Mouse (Mus musculus) MEL-GATA-1-ER (cell line): ENCODE results near the gene Gm11562.
"Not testable (repeated sequence)": the region's sequence is repeated elsewhere in the genome, so short reads cannot be mapped to it uniquely, and the experiment has no call there.

Source experiments
- DNase-seq: peaks from one replicate; pipeline ENCODE4 v3.0.0-alpha.2; 2012; ENCODE audit warnings: low read depth; ENCODE audit errors: extremely low read depth

Gm11562 gene

DNA sequence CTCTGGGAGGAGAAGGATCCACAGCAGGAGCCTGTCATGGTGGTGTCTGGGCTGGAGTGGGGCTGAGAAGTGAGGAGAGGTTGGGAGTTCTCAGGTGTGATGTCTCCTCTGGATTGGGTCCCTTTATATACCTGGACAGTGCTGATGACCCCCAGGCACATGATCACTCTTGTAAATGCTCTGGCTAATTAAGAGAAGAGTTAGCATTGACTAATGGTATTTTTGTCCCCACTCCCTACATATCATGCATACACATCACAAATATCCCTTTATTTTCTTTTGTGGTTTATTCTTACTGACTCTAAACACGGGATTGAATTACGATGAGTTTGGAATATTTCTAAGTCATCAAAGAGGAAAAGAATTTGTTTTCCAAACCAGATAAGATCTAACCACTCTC, at the start of gene Gm11562:
Gm11562 (minus strand) TSS at position 101 of the 400 bp plus-strand sequence.
- DNase-seq, result no peak

DNA sequence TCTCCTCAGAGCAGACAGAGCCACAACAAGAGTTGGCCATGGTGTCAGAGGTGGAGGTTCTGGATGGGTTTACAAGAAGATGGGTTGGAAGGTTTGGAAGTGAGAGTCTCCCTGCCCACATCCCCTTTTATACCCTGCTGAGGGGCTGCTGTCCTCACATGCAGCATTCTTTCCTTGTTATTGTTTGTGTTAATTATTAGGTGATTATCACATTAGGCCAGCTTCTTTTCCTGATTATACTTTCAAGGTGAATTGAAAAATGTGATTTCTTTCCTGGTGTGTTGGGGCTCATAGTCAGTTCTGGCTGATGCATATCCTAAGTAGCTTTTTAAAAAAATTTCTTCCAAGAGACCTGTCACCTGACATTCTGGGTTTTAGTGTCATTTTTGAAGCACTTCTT, 45.6 kb upstream of the Gm11562 start, which contains the start of gene Krtap4-6:
Krtap4-6 (minus strand) TSS at position 101 of the 400 bp plus-strand sequence.
- no peak for DNase-seq

DNA sequence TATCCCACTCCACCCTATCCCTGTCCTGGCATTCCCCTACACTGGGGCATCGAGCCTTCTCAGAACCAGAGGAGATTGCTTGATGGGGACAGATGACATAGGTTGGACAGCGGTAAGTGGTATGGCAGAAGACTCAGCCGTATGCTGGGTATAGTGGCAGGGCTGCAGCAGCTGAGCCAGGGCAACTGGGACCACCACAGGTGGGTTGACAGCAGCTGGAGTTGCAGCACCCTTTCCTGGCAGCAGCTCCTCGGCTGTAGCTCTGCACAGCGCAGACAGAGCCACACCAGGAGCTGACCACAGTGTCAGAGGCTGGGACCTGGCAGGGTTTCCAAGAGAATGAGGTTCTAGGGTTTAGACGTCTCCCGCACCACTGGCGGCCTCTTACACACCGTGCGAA, 42.6 kb upstream of the Gm11562 start:
- no peak for DNase-seq

DNA sequence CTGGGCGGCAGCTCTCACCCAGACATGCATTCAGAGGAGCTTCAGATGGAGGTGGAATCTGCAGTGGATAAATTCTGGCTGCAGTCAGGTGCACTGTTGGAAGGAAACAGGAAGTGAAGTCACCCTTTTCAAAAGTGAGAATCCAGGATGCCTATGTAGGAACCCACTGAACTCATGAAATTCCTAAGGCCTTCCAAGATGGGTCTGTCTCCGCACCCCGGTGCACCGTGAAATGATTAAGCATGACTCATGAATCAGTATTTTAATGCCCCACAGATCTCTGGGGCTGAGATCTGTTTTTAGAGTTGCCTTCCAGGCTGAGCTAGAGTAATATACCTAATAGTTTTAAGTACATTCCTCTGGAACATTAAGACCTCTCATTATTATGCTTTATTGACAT, 39.0 kb upstream of the Gm11562 start:
- no peak for DNase-seq

DNA sequence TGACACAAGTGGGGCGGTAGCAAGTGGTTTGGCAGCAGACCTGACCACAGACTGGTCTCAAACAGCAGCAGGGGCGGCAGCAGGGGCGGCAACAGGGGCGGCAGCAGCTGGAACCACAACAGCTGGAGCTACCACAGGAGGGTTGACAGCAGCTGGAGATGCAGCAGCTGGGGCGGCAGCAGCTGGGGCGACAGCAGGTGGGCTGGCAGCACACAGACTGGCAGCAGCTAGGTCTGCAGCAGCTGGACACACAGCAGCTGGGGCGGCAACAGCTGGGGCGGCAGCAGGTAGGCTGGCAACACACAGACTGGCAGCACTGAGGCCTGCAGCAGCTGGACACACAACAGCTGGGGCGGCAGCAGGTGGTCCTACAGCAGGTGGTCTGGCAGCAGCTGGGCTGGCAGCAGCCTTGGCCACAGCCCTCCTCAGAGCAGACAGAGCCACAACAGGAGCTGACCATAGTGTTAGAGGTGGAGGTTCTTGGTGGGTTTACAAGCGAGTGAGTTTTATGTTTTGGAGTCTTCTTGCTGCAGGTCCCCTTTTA, 38.3 kb upstream of the Gm11562 start, which contains the start of gene Gm11563:
Gm11563 (minus strand) TSS at position 494 of the 544 bp plus-strand sequence.
- not testable (repeated sequence) for DNase-seq

DNA sequence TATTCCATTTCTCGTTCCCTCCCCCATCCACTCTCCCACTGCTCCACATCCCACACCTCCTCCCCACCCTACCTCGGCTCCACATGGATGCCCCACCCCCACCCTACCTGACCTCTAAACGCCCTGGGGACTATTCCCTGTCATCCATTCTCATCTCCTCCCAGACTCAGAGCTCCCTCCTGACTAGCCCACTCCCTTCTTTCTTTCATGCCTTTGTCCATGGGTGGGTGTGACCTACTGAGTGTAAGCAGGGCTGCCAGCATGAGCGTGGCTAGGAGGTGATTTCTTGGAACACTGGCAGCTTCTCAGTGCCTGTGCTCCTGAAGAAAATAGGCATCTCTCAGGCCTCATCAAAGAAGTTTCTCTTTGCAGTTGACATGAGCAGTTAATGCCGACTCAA, 36.8 kb upstream of the Gm11562 start:
- no peak for DNase-seq

DNA sequence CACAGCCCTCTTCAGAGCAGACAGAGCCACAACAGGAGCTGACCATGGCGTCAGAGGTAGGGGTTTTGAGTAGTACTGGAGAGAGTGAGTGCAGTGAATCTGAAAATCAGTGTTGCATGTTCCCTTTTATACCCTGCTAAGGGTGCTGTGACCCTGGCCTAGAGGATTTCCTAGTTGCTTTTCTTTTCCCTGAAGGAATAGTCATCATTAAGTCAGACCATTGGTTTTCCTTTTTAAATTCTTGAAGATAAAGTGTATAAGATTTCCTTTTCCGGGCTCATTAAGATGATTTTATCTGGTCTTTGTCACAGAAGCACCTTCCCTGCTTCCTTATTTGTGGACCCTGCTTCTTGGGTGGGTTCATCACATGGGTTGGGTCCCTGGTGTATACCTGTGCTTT, 29.9 kb upstream of the Gm11562 start, which contains the start of gene Gm11555:
Gm11555 (minus strand) TSS at position 101 of the 400 bp plus-strand sequence.
- no peak for DNase-seq

DNA sequence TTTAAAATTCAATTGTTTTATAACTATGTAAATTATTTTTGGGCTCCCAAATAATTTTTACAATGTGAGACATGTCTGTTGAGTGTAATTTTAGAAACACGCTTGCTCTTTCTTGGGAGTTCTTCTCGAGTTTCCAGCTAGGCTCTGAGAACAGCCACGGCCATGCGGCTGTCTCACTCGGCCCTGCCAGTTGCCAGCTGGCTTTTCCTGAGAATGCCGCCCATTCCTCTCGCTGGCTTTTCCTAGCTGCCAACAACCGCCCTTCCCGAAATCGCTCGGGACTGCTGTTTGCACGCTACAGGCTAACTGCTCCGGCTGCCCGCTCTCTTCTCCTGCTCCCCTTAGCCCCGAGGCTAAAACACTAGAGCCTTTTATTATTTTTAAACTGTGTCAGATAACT, 26.2 kb upstream of the Gm11562 start:
- DNase-seq, result no peak

DNA sequence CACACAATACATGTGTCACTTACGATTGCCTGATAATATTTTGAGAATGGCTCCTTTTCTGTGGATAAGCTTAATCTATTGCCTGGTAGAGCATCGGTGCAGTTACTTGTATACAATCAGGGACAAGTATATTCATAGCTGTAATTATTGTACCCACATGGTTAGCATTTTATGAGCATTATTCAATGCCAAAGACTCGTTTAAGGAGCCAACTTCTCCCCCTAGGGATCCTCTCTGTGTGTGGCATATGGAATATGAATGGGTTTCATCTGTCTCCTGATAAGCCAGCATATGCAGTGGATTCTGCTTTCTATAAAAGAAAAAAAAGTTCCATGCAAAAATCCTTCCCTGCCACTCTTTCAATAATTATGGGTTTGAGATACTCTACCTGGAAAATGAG, 24.1 kb upstream of the Gm11562 start:
- DNase-seq, result no peak

DNA sequence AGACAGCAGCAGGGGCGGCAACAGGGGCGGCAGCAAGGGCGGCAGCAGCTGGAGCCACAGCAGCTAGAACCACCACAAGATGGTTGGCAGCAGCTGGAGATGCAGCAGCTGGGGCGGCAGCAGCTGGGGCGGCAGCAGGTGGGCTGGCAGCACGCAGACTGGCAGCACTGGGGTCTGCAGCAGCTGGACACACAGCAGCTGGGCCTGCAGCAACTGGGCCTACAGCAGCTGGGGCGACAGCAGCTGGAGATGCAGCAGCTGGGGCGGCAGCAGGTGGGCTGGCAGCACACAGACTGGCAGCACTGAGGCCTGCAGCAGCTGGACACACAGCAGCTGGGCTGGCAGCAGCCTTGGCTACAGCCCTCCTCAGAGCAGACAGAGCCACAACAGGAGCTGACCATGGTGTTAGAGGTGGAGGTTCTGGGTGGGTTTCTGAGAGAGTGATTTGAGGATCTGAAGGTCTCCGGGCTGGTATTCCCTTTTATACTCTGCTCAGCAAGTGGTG, 23.5 kb upstream of the Gm11562 start, which contains the start of gene Krtap4-7:
Krtap4-7 (minus strand) TSS at position 455 of the 505 bp plus-strand sequence.
- not testable (repeated sequence) for DNase-seq

DNA sequence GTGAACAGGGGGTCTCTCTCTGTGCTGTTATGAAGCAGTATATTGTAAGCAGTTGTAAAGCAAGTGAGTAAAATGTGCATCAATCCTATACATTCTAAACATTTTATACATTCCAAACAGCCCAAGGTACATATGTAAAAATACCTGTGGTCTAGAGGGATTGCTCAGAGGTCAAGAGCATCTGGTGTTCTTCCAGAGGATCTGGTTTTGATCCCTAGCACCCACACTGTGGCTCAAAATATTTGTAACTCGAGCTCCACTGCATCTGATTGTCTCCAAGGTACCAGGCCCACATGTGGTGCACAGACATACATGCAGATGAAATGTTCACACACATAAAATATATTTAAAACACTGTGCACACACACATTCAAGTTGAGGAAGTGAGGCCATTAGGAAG, 20.7 kb upstream of the Gm11562 start:
- DNase-seq, result no peak

DNA sequence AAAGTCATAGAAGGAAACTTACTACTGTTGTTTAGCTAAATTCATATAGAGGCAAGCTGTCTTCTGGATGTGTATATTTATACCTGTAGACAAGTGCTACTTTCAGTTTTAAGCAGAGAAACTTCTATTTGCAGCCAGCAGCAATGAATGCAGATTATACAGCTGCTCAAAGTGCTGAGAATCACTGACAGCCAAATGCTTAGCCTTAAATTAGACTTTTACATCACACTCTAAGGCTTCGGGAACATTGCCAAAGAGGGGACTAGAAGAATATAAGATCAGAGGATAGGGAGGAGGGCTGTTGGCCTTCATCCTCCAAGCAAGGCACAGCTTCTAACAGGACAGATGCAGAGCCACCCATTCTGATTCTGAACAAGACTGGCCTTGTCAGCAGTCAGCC, 16.9 kb upstream of the Gm11562 start:
- no peak for DNase-seq

DNA sequence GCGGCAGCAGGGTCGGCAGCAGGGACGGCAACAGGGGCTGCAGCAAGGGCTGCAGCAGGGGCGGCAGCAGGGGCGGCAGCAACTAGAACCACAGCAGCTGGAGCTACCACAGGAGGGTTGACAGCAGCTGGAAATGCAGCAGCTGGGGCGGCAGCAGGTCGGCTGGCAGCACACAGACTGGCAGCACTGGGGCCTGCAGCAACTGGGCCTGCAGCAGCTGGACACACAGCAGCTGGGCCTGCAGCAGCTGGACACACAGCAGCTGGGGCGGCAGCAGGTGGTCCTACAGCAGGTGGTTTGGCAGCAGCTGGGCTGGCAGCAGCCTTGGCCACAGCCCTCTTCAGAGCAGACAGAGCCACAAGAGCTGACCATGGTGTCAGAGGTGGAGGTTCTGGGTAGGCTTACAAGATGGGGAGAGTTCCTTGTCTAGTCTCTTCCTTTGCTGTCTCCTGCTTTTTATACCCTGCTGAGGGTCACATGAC, 14.5 kb upstream of the Gm11562 start, which contains the start of gene Krtap4-2:
Krtap4-2 (minus strand) TSS at position 432 of the 482 bp plus-strand sequence.
- DNase-seq, result no peak

DNA sequence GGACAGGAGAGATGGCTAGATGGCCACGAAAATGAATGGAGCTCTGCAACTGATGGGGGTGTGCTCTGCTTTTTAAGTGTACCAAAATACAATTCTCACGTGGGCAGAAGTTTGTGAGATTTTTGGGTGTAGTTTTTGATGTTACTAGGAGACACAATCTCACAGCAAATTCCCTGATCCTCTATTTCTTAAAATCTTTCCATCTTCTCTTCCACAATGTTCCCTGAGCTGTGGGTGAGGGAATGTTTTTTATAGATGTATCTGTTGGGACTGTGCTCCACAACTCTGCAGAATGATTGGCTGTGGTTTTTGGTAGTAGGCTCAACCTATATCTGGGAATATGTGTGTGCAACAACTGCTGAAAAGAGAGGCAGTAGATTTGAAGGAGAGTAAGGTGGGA, 13.1 kb upstream of the Gm11562 start:
- no peak for DNase-seq

DNA sequence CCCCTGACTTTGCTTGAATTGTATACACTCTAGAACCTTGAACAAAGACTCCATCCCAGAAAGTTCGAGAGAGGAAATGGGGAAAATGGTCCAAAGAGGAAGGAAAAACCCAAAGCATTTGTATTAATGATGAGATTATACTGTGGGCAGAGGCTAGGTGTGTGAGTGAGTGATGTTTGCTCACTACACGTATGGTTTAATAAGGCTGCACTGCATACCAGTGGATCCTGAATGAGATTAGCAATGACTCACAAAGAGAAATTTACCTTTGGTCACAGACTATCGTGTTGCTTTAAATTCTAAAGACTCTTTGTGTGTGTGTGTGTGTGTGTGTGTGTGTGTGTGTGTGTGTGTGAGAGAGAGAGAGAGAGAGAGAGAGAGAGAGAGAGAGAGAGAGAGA, 10.7 kb upstream of the Gm11562 start:
- DNase-seq, result no peak

DNA sequence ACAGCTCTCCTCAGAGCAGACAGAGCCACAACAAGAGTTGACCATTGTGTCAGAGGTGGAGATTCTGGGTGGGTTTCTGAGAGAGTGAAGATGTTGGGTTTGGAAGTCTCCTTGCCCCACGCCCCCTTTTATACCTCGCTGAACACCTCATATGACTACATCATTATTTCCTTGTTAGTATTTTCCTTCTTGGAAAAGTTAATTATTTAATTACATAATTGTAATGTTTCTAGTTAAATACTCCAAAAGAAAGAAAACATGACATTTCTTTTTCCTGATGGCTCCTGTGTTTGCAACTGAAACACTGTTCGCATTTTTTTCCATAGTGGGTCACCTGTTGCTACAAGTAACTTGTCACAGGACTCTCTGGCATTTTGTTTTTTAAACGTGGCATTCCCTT, 7.9 kb upstream of the Gm11562 start, which contains the start of gene Krtap4-1:
Krtap4-1 (minus strand) TSS at position 101 of the 400 bp plus-strand sequence.
- no peak for DNase-seq

DNA sequence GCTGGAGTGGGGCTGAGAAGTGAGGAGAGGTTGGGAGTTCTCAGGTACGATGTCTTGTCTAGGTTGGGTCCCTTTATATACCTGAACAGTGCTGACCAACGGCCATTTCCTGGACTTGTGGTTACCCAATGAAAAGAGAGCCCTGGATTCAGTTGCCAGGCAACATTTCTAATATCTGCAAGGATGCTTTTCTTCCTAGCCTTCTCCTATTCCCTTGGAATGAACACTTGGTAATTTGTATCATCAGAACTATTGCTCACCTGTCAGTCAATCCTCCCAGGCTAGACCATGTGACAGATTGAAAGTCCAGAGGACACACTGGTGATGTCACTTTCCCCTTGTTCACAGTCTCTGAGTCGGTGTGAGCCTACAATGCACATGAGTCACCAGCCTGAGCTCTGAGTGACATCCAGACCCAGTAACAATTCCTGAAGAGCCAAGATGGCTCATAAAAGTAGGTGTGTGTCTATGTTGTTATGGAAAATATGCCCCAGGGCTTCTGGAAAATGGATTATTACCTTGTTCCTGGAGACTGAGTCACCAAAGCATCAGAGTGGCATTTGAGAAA, 5.4 kb downstream of the Gm11562 start, which contains the start of gene Krtap2-4:
Krtap2-4 (minus strand) TSS at position 51 of the 568 bp plus-strand sequence.
- no peak for DNase-seq

DNA sequence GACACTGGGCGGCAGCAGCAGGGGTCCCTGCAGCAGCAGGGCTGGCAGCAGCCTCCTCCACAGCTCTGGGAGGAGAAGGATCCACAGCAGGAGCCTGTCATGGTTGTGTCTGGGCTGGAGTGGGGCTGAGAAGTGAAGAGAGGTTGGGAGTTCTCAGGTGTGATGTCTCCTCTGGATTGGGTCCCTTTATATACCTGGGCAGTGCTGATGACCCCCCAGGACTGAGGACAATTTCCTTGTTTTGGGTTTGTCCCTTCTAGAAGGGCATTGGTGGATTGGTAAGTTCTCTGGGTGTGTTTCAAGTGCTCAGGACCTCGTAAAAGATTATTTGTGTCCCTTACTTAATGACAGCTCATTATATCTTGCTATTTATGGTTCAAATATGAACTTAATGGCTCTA, 10.1 kb downstream of the Gm11562 start, which contains the start of gene Gm11937:
Gm11937 (minus strand) TSS at position 101 of the 400 bp plus-strand sequence.
- not testable (repeated sequence) for DNase-seq

DNA sequence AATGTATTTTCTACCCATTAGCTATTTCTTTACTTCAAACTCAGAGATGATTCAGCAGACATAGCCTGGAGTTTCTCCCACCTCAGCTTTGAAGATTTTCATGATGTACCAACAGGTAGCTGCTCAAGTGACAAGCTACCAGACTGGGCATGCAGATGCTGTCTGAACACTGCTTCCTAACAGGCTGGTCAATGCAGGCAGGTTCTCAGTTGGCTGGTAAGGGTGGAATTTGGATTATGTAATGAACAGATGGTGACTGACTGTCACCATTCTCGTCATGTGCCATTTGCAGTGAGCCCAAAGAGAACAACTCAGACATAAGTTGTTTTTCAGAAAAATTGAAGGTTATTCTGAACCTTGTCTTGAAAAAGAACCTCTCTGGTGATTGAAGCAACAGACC, 11.1 kb downstream of the Gm11562 start:
- DNase-seq, result no peak

DNA sequence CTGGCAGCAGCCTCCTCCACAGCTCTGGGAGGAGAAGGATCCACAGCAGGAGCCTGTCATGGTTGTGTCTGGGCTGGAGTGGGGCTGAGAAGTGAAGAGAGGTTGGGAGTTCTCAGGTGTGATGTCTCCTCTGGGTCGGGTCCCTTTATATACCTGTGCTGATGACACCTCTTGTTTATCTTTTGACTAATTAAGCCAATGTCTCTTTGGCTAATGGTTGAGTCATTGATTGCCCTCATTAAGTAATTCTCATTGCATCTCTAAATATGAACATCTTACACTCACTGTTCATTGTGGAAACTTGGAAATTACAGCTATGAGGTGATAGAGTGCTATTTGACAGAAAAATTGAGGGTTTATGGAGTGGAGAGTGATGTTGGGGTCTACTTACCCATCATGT, 17.0 kb downstream of the Gm11562 start, which contains the start of gene Gm11938:
Gm11938 (minus strand) TSS at position 101 of the 400 bp plus-strand sequence.
- DNase-seq, result not testable (repeated sequence)

DNA sequence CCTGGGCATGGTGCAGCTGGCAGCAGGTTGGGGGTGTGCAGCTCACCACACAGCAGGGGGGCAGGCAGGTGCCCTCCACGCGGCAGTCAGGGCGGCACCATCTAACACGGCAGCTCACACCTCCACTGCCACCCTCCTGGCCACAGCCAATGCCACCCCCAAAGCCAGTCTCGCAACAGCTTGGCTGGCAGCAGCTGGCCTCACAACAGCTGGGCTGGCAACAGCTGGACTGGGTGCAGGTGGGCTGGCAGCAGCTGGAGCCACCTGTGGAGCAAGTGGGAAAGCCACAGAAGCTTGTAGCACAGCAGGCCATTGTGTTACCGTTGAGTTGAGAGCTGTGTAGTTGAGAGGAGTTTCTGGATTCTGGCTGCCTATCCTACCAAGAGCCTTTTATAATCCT, 22.5 kb downstream of the Gm11562 start, which contains the start of gene Krtap9-3:
Krtap9-3 (minus strand) TSS at position 364 of the 400 bp plus-strand sequence.
- not testable (repeated sequence) for DNase-seq

DNA sequence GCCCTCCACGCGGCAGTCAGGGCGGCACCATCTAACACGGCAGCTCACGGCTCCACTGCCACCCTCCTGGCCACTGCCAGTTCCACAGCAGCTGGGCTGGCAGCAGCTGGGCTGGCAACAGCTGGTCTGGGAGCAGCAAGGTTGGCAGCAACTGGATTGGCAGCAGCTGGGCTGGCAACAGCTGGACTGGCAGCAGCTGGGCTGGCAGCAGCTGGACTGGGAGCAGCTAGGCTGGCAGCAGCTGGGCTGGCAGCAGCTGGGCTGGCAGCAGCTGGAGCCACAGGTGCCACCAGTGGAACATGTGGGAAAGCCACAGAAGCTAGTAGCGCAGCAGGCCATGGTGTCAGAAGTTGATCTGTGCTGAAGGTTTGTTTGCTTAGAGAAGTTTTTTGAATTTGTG, 29.3 kb downstream of the Gm11562 start, which contains the start of gene Krtap1-3:
Krtap1-3 (minus strand) TSS at position 359 of the 400 bp plus-strand sequence.
- no peak for DNase-seq
